In genomic region chr10:84678441-84678840, GRCm38 (mm10) we compare ENCODE assay signal across 21 mouse cellular contexts. TPM values are rescaled to one million over a fixed set of nuclear protein-coding genes. Genes with fewer than 3 reads are reported as not detected.
DNase-seq lines count a peak whose midpoint lies in the region; ATAC-seq lines count a peak whose summit lies in the region.
"Had no signal": no experiment of that assay in that cellular context is flagged by ENCODE, and none has a peak within 500 bp of the region (broad histone marks: within the 10 kb centered on the region; RNA-seq: fewer than 3 reads in every experiment).

No protein-coding gene starts in this region.

- peaks cover 17% of the 10 kb centered on the region for H3K4me1 ChIP-seq in heart, embryonic 12.5 days (replicated peaks)
- H3K4me1 ChIP-seq in midbrain, embryonic 10.5 days = peaks cover 17% of the 10 kb centered on the region
- no peaks in the 10 kb centered on the region for H3K4me1 ChIP-seq in midbrain, embryonic 16.5 days (ENCODE audit: control insufficient read depth, insufficient read depth, low read length)
- peaks cover 5% of the 10 kb centered on the region; the same call in 1 of the 2 replicates for H3K4me1 ChIP-seq in hindbrain, embryonic 13.5 days (replicated peaks)
- H3K4me1 ChIP-seq: embryonic facial prominence, embryonic 15.5 days; limb, embryonic 12.5 days had no signal

- peak overlapping the region; percentile 14; the same call in 1 of the 2 replicates for H3K9ac ChIP-seq in heart, embryonic 12.5 days
- no peak overlapping the region for H3K9ac ChIP-seq in midbrain, embryonic 16.5 days (ENCODE audit: low read depth, low read length)
- no peak overlapping the region for H3K9ac ChIP-seq in hindbrain, embryonic 13.5 days
- H3K9ac ChIP-seq: embryonic facial prominence, embryonic 15.5 days; limb, embryonic 12.5 days; liver, postnatal 0 days had no signal

- WGBS in heart, embryonic 12.5 days = 60% methylated on average over 4 of the region's 4 CpGs
- 73% methylated on average over 4 of the region's 4 CpGs for WGBS in midbrain, embryonic 10.5 days
- 71% methylated on average over 4 of the region's 4 CpGs for WGBS in midbrain, embryonic 16.5 days
- WGBS in hindbrain, embryonic 13.5 days = 74% methylated on average over 4 of the region's 4 CpGs

- DNase-seq in adrenal gland, adult (ENCODE audit: inconsistent age in 2 of 2, low spot score in 1 of 2) = peak; percentile 37 to 74
- DNase-seq in adrenal gland, postnatal 14 days = no peak
- DNase-seq in heart, adult 8-10 months (ENCODE audit: low spot score) = no peak
- DNase-seq in midbrain, embryonic 10.5 days (ENCODE audit: low spot score) = no peak
- DNase-seq: cerebellum, adult 11 months; cerebellum, adult 9-11 months; kidney, adult 18-20 months; kidney, postnatal 4 days; liver, postnatal 0 days; midbrain, embryonic 14.5 days; right cerebral cortex, adult 18-20 months; right cerebral cortex, postnatal 4 days; thymus, postnatal 25 days had no signal

- no peak overlapping the region for H3K4me2 ChIP-seq in heart, embryonic 12.5 days
- H3K4me2 ChIP-seq in midbrain, embryonic 16.5 days (ENCODE audit: low read length) = no peak overlapping the region
- H3K4me2 ChIP-seq in hindbrain, embryonic 13.5 days = no peak overlapping the region
- H3K4me2 ChIP-seq: embryonic facial prominence, embryonic 15.5 days; limb, embryonic 12.5 days; liver, embryonic 11.5 days had no signal

- H3K36me3 ChIP-seq in heart, embryonic 12.5 days = peaks cover 43% of the 10 kb centered on the region
- H3K36me3 ChIP-seq in midbrain, embryonic 10.5 days = peaks cover 45% of the 10 kb centered on the region
- peaks cover 27% of the 10 kb centered on the region for H3K36me3 ChIP-seq in midbrain, embryonic 16.5 days (ENCODE audit: control insufficient read depth, insufficient read depth, low read length)
- H3K36me3 ChIP-seq in hindbrain, embryonic 13.5 days = peaks cover 63% of the 10 kb centered on the region

- ATAC-seq in heart, embryonic 12.5 days (ENCODE audit: insufficient number of reproducible peaks, low FRiP score) = no peak
- no peak for ATAC-seq in midbrain, embryonic 16.5 days
- no peak for ATAC-seq in hindbrain, embryonic 13.5 days (ENCODE audit: low FRiP score)
- ATAC-seq: forebrain, embryonic 14.5 days; liver, postnatal 0 days had no signal

- H3K27ac ChIP-seq in heart, embryonic 12.5 days (ENCODE audit: poor library complexity, severe bottlenecking) = peak overlapping the region; percentile 40
- H3K27ac ChIP-seq in midbrain, embryonic 10.5 days (replicated peaks) = 0 out of 2 replicates have a peak overlapping the region, but pooled peaks have one; percentile 35
- no peak overlapping the region for H3K27ac ChIP-seq in midbrain, embryonic 16.5 days (ENCODE audit: low read length)
- H3K27ac ChIP-seq in hindbrain, embryonic 13.5 days = no peak overlapping the region
- H3K27ac ChIP-seq: embryonic facial prominence, embryonic 15.5 days; limb, embryonic 12.5 days had no signal

- H3K4me3 ChIP-seq in heart, embryonic 12.5 days = no peak overlapping the region
- H3K4me3 ChIP-seq in midbrain, embryonic 10.5 days = no peak overlapping the region
- H3K4me3 ChIP-seq in midbrain, embryonic 16.5 days (ENCODE audit: low read depth, low read length) = no peak overlapping the region
- H3K4me3 ChIP-seq in hindbrain, embryonic 13.5 days = no peak overlapping the region
- H3K4me3 ChIP-seq: embryonic facial prominence, embryonic 15.5 days; limb, embryonic 12.5 days; myocyte had no signal

- H3K27me3 ChIP-seq in heart, embryonic 12.5 days (replicated peaks) = no peaks in the 10 kb centered on the region
- peaks cover 15% of the 10 kb centered on the region; the same call in 1 of the 2 replicates for H3K27me3 ChIP-seq in midbrain, embryonic 10.5 days (ENCODE audit: low read depth, poor library complexity, severe bottlenecking)
- no peaks in the 10 kb centered on the region; the same call in 1 of the 2 replicates for H3K27me3 ChIP-seq in midbrain, embryonic 16.5 days (ENCODE audit: control insufficient read depth, insufficient read depth, low read depth, low read length)
- no peaks in the 10 kb centered on the region for H3K27me3 ChIP-seq in hindbrain, embryonic 13.5 days
- H3K27me3 ChIP-seq: embryonic facial prominence, embryonic 15.5 days; limb, embryonic 12.5 days had no signal

- no peaks in the 10 kb centered on the region for H3K9me3 ChIP-seq in heart, embryonic 12.5 days (replicated peaks)
- no peaks in the 10 kb centered on the region for H3K9me3 ChIP-seq in midbrain, embryonic 10.5 days (replicated peaks)
- no peaks in the 10 kb centered on the region for H3K9me3 ChIP-seq in midbrain, embryonic 16.5 days (replicated peaks; ENCODE audit: control insufficient read depth, low read length, poor library complexity, severe bottlenecking)
- no peaks in the 10 kb centered on the region for H3K9me3 ChIP-seq in hindbrain, embryonic 13.5 days
- H3K9me3 ChIP-seq: embryonic facial prominence, embryonic 15.5 days; limb, embryonic 12.5 days had no signal

RNA-seq across cellular contexts. Expression of gene Polr3b, which starts 56.3 kb away (rescaled TPM):
- total RNA-seq in adrenal gland, postnatal 14 days (2021) = 26.8 and 31.2 TPM in 2 replicates
- 13.3 and 13.4 TPM in 2 replicates for polyA plus RNA-seq in heart, embryonic 12.5 days (2016; fragmentation: Nextera tagmentation; extraction: Ambion mirVana)
- 10 to 100 TPM; 10.7 to 11.6 (median 11.0) TPM for total RNA-seq in heart, adult 8-10 months (2022)
- 14.4 and 16.6 TPM in 2 replicates for polyA plus RNA-seq in midbrain, embryonic 10.5 days (2016; fragmentation: Nextera tagmentation; extraction: Ambion mirVana)
- polyA plus RNA-seq in midbrain, embryonic 16.5 days (2015; fragmentation: Nextera tagmentation; extraction: Ambion mirVana) = 13.9 and 14.7 TPM in 2 replicates
- polyA plus RNA-seq in hindbrain, embryonic 13.5 days (2015; fragmentation: Nextera tagmentation; extraction: Ambion mirVana) = 15.8 and 18.7 TPM in 2 replicates

Comparison
In these comparisons a context has a peak if more than half of its experiments do, and no peak if none do; other contexts are left out.
1. DNase-seq: peak in adrenal gland, adult (2 of 2); none in adrenal gland, postnatal 14 days (single experiment), heart, adult 8-10 months (single experiment) and midbrain, embryonic 10.5 days (single experiment).
2. H3K27ac ChIP-seq: peak in heart, embryonic 12.5 days (single experiment) and midbrain, embryonic 10.5 days (single experiment); none in midbrain, embryonic 16.5 days (single experiment) and hindbrain, embryonic 13.5 days (single experiment).